Mouse (Mus musculus) hindbrain, embryonic 13.5 days (tissue): ENCODE results near the gene AL607142.1. TPM values are rescaled to one million over a fixed set of nuclear protein-coding genes. Genes with fewer than 3 reads are reported as not detected.

Experiments used
- ATAC-seq: fragments of 200-750 bp; cut with Nextera tagmentation; 2 replicates; pipeline ENCODE4 v1.8.0; 2017; ENCODE audit warnings: moderate TSS enrichment; ENCODE audit not compliant: low FRiP score
- H3K27ac ChIP-seq: fragments of 300-500 bp; sonication (generic); 2 replicates; pipeline ENCODE4 v1.5.1; 2015; ENCODE audit warnings: inconsistent platforms, mild to moderate bottlenecking, moderate library complexity
- H3K27me3 ChIP-seq: fragments of 300-500 bp; sonication (generic); 2 replicates; pipeline ENCODE4 v1.6.1; 2015; ENCODE audit warnings: mild to moderate bottlenecking, inconsistent platforms
- H3K36me3 ChIP-seq: fragments of 300-500 bp; sonication (generic); 2 replicates; pipeline ENCODE4 v1.6.1; 2015; ENCODE audit warnings: mild to moderate bottlenecking, inconsistent platforms
- H3K4me1 ChIP-seq: fragments of 300-500 bp; sonication (generic); replicated peaks from 2 replicates; pipeline ENCODE4 v1.6.1; 2015; ENCODE audit warnings: inconsistent platforms
- H3K4me2 ChIP-seq: fragments of 300-500 bp; sonication (generic); 2 replicates; pipeline ENCODE4 v1.6.1; 2015; ENCODE audit warnings: inconsistent platforms, mild to moderate bottlenecking, moderate library complexity
- H3K4me3 ChIP-seq: fragments of 300-500 bp; sonication (generic); 2 replicates; pipeline ENCODE4 v1.5.1; 2015; ENCODE audit warnings: mild to moderate bottlenecking, inconsistent platforms
- H3K9ac ChIP-seq: fragments of 300-500 bp; sonication (generic); 2 replicates; pipeline ENCODE4 v1.6.1; 2015; ENCODE audit warnings: mild to moderate bottlenecking, inconsistent platforms
- H3K9me3 ChIP-seq: fragments of 300-500 bp; sonication (generic); 2 replicates; pipeline ENCODE4 v1.6.1; 2016; ENCODE audit warnings: inconsistent platforms
- WGBS: fragments of 180-500 bp; shearing (Covaris S2); methylation state at CpG from one replicate; pipeline ENCODE4 v1.1.7; 2015; 5-methylcytosine and 5-hydroxymethylcytosine counted together
- polyA plus RNA-seq: library from polyadenylated mRNA; unstranded; fragments of >200 nt; fragmentation: Nextera tagmentation; extraction: Ambion mirVana; gene quantifications from 2 replicates; pipeline ENCODE4 v1.2.1, GENCODE M21; 2015

The AL607142.1 gene
- polyA plus RNA-seq, 1 experiment from 2014 or later, result not detected

- peak; percentile 49; the same call in 1 of the 2 replicates for ATAC-seq
These were observed 55.5 kb downstream of the AL607142.1 start for GRCm38 (mm10) chr4:120120276-120120675.

GRCm38 (mm10) chr4:120124656-120125055 lies 59.9 kb downstream of the AL607142.1 start:
- Histone ChIP-seq H3K27ac (no peak overlapping the region), H3K9me3 (no peaks in the 10 kb centered on the region), H3K4me2 (no peak overlapping the region), H3K4me3 (no peak overlapping the region), H3K9ac (no peak overlapping the region), H3K36me3 (no peaks in the 10 kb centered on the region), H3K4me1 (no peaks in the 10 kb centered on the region), H3K27me3 (no peaks in the 10 kb centered on the region)
- no peak for ATAC-seq
- WGBS, result 89% methylated on average over 6 of the region's 6 CpGs

More at GRCm38 (mm10) chr4:120120276-120120675, 55.5 kb downstream of the AL607142.1 start:
- WGBS, result 40% methylated on average over 8 of the region's 8 CpGs
- Histone ChIP-seq H3K4me3 (no peak overlapping the region), H3K27me3 (no peaks in the 10 kb centered on the region), H3K4me1 (no peaks in the 10 kb centered on the region), H3K27ac (no peak overlapping the region), H3K36me3 (no peaks in the 10 kb centered on the region), H3K4me2 (no peak overlapping the region), H3K9ac (no peak overlapping the region), H3K9me3 (peaks cover 6% of the 10 kb centered on the region; the same call in 1 of the 2 replicates)

- Histone ChIP-seq H3K4me1 (peaks cover 3% of the 10 kb centered on the region; the same call in 1 of the 2 replicates), H3K9ac (no peak overlapping the region), H3K9me3 (no peaks in the 10 kb centered on the region), H3K27ac (no peak overlapping the region), H3K36me3 (no peaks in the 10 kb centered on the region), H3K4me3 (no peak overlapping the region), H3K27me3 (0 out of 2 replicates have a peak, but pooled peaks cover 3% of the 10 kb centered on the region), H3K4me2 (no peak overlapping the region)
- no peak for ATAC-seq
- 94% methylated on average over 6 of the region's 6 CpGs for WGBS
These were observed 61.3 kb downstream of the AL607142.1 start for GRCm38 (mm10) chr4:120126047-120126446.

- 0 out of 2 replicates have a peak, but pooled peaks cover 4% of the 10 kb centered on the region for H3K27me3 ChIP-seq
- 0 out of 2 replicates have a peak, but pooled peaks cover 2% of the 10 kb centered on the region for H3K36me3 ChIP-seq
- no peak overlapping the region for H3K4me2 ChIP-seq
- WGBS, result 73% methylated on average over 3 of the region's 3 CpGs
- no peak overlapping the region for H3K4me3 ChIP-seq
- H3K9ac ChIP-seq, result 0 out of 2 replicates have a peak overlapping the region, but pooled peaks have one; percentile 15
- peaks cover 16% of the 10 kb centered on the region for H3K4me1 ChIP-seq
- H3K9me3 ChIP-seq, result no peaks in the 10 kb centered on the region
- H3K27ac ChIP-seq, result no peak overlapping the region
- no peak for ATAC-seq
These were observed 62.5 kb downstream of the AL607142.1 start for GRCm38 (mm10) chr4:120127333-120127732.

- Histone ChIP-seq H3K4me1 (peaks cover 16% of the 10 kb centered on the region), H3K36me3 (0 out of 2 replicates have a peak, but pooled peaks cover 5% of the 10 kb centered on the region), H3K9me3 (no peaks in the 10 kb centered on the region), H3K27me3 (0 out of 2 replicates have a peak, but pooled peaks cover 5% of the 10 kb centered on the region), H3K27ac (no peak overlapping the region), H3K4me3 (no peak overlapping the region), H3K9ac (no peak overlapping the region), H3K4me2 (no peak overlapping the region)
- WGBS, result 80% methylated on average over 4 of the region's 4 CpGs
- no peak for ATAC-seq
These were observed 63.2 kb downstream of the AL607142.1 start for GRCm38 (mm10) chr4:120128033-120128432.

GRCm38 (mm10) chr4:120129233-120129885 lies 64.6 kb downstream of the AL607142.1 start:
- H3K27me3 ChIP-seq, result 0 out of 2 replicates have a peak, but pooled peaks cover 5% of the 10 kb centered on the region
- no peak overlapping the region for H3K4me3 ChIP-seq
- H3K9me3 ChIP-seq, result no peaks in the 10 kb centered on the region
- ATAC-seq, result peak; percentile 70
- 0 out of 2 replicates have a peak, but pooled peaks cover 8% of the 10 kb centered on the region for H3K36me3 ChIP-seq
- WGBS, result 47% methylated on average over 4 of the region's 4 CpGs
- H3K27ac ChIP-seq, result no peak overlapping the region
- H3K4me1 ChIP-seq, result peaks cover 20% of the 10 kb centered on the region
- H3K4me2 ChIP-seq, result no peak overlapping the region
- H3K9ac ChIP-seq, result no peak overlapping the region

- WGBS, result 55% methylated on average over 4 of the region's 4 CpGs
- Histone ChIP-seq H3K4me1 (peaks cover 20% of the 10 kb centered on the region), H3K4me2 (no peak overlapping the region), H3K36me3 (0 out of 2 replicates have a peak, but pooled peaks cover 8% of the 10 kb centered on the region), H3K9ac (peak overlapping the region; percentile 26; the same call in 1 of the 2 replicates), H3K9me3 (no peaks in the 10 kb centered on the region), H3K27ac (no peak overlapping the region), H3K4me3 (no peak overlapping the region), H3K27me3 (0 out of 2 replicates have a peak, but pooled peaks cover 5% of the 10 kb centered on the region)
- ATAC-seq, result no peak
These were observed 66.1 kb downstream of the AL607142.1 start for GRCm38 (mm10) chr4:120130926-120131325.

- Histone ChIP-seq H3K4me3 (no peak overlapping the region), H3K36me3 (0 out of 2 replicates have a peak, but pooled peaks cover 8% of the 10 kb centered on the region), H3K27ac (no peak overlapping the region; the same call in 1 of the 2 replicates), H3K27me3 (0 out of 2 replicates have a peak, but pooled peaks cover 5% of the 10 kb centered on the region), H3K4me1 (peaks cover 20% of the 10 kb centered on the region), H3K4me2 (no peak overlapping the region), H3K9me3 (no peaks in the 10 kb centered on the region), H3K9ac (no peak overlapping the region; the same call in none of the 2 replicates)
- 76% methylated on average over 24 of the region's 24 CpGs for WGBS
- no peak for ATAC-seq
These were observed 66.8 kb downstream of the AL607142.1 start for GRCm38 (mm10) chr4:120131441-120132220.

GRCm38 (mm10) chr4:120134223-120134622 lies 69.4 kb downstream of the AL607142.1 start:
- Histone ChIP-seq H3K4me1 (peaks cover 20% of the 10 kb centered on the region), H3K27me3 (0 out of 2 replicates have a peak, but pooled peaks cover 5% of the 10 kb centered on the region), H3K9ac (no peak overlapping the region), H3K4me3 (no peak overlapping the region), H3K4me2 (no peak overlapping the region), H3K9me3 (no peaks in the 10 kb centered on the region), H3K36me3 (0 out of 2 replicates have a peak, but pooled peaks cover 8% of the 10 kb centered on the region), H3K27ac (no peak overlapping the region)
- WGBS, result 65% methylated on average over 6 of the region's 6 CpGs
- ATAC-seq, result no peak

- 100% methylated on average over 1 of the region's 1 CpGs for WGBS
- no peak for ATAC-seq
- no peaks in the 10 kb centered on the region for H3K36me3 ChIP-seq
- no peak overlapping the region for H3K9ac ChIP-seq
- H3K9me3 ChIP-seq, result no peaks in the 10 kb centered on the region
- H3K4me1 ChIP-seq, result no peaks in the 10 kb centered on the region
- no peak overlapping the region for H3K4me2 ChIP-seq
- H3K27me3 ChIP-seq, result no peaks in the 10 kb centered on the region
- no peak overlapping the region for H3K4me3 ChIP-seq
- H3K27ac ChIP-seq, result no peak overlapping the region
These were observed 77.0 kb downstream of the AL607142.1 start for GRCm38 (mm10) chr4:120141810-120142209.

- ATAC-seq, result no peak
- 83% methylated on average over 9 of the region's 9 CpGs for WGBS
- H3K27me3 ChIP-seq, result peaks cover 6% of the 10 kb centered on the region; the same call in 1 of the 2 replicates
- no peak overlapping the region for H3K27ac ChIP-seq
- no peak overlapping the region for H3K4me2 ChIP-seq
- H3K36me3 ChIP-seq, result no peaks in the 10 kb centered on the region
- H3K4me1 ChIP-seq, result no peaks in the 10 kb centered on the region
- H3K4me3 ChIP-seq, result no peak overlapping the region
- no peaks in the 10 kb centered on the region for H3K9me3 ChIP-seq
- no peak overlapping the region for H3K9ac ChIP-seq
These were observed 78.1 kb downstream of the AL607142.1 start for GRCm38 (mm10) chr4:120142905-120143304.
